Mouse (Mus musculus) neutrophil, adult 59 days (primary cell): ENCODE results near the gene Zfp82. TPM values are rescaled to one million over a fixed set of nuclear protein-coding genes. Genes with fewer than 3 reads are reported as not detected.

Experiments used
- total RNA-seq, 2 experiments: library from RNA; stranded (reverse); gene quantifications; 1 replicate in 1 of 2; 2 replicates in 1 of 2; pipeline ENCODE4 v1.2.4; 2023

Zfp82 gene
- total RNA-seq: under 1 TPM; 0.47 to 0.77 TPM

DNA sequence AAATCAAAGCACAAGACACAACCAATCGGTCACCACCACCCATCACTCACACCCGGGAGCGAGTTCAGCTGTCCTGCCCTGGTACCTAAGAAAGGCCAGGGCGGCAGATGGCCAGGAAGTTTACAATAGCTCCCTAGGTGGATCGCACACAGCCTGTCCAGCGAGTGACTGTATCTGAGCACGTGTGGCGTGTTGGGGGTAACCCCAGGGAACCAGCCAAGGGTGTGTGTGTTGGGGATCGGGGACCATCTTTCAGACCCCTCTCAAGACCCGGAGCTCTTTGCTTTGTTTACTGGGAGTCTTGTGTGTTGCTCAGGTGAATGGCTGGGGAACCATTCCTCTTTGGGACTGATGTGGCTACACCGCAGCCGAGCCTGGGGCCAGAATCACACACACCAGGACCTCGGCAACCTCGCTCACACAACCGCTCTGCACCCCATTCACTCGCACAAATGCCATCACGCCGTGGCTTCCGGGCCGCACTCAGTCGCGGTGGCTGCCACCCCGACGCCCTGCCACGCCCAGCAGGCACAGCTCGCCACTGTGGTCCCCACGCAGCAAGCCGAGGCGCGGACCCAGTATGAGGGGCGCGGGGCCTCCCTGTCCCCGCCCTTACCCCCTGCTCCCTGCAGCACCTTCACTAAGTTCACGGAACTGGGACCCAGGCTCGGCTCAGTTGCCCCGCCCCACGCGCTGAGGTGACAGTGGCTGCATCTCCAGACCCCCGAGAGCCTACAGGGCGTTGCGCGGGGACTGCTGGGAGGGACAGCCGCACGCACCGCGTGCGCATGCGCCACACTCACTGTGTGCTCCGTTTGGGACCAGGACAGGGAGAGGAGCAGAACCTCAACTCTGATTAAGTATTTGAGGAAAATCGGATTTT, at the start of gene Zfp82:
Zfp82 (minus strand) TSS at position 755 of the 883 bp plus-strand sequence.

GRCm38 (mm10) chr7:30121308-30122187, 48.8 kb upstream of the Zfp82 start, which contains the start of gene Zfp382:
TSS of gene Zfp382 (plus strand) at chr7:30121942.

DNA sequence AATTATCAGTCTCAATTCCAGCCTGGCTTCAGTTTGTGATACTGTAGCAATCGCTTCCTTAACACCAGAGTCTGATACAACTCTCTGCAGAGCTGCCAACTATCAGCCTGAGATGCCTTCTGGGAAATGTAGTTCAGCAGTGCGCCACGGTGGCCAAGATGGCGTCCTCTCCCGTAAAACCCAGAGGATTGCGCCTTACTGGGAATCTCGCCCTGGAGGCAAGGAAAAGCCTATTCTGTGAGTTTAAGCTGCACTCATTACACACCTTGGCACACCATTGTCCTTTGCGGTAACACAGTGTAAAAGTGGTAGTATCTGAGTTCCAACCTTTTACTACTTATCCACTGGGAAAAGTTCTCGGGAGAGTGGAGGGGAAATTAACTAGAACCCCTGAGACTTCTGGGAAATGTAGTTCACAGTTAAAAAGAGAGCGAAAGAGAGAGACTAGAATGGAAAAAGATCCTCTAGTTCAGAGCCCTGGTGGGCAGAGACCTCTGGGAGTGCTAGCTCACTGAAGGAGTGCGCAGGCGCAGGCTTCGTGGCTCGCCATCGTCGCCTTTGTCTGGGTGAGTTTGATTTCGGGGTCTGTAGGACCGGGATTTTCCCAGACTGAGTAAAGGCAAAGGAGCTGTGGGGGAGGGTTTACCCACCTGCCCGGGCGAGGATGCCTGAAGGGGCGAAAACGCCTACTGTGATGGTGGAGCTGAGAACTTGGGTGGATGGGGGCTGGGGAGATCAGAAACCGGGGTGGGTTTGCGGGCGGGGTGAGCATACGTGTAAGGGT, 22.1 kb upstream of the Zfp82 start, which contains the start of gene Zfp260:
Zfp260 (plus strand) TSS at position 132 of the 784 bp plus-strand sequence.

GRCm38 (mm10) chr7:30090092-30090969, 17.6 kb upstream of the Zfp82 start, which contains the start of the genes Gm26920 and Zfp566:
TSS of gene Gm26920 (minus strand) at chr7:30090410.
TSS of gene Zfp566 (minus strand) at chr7:30090527.

DNA sequence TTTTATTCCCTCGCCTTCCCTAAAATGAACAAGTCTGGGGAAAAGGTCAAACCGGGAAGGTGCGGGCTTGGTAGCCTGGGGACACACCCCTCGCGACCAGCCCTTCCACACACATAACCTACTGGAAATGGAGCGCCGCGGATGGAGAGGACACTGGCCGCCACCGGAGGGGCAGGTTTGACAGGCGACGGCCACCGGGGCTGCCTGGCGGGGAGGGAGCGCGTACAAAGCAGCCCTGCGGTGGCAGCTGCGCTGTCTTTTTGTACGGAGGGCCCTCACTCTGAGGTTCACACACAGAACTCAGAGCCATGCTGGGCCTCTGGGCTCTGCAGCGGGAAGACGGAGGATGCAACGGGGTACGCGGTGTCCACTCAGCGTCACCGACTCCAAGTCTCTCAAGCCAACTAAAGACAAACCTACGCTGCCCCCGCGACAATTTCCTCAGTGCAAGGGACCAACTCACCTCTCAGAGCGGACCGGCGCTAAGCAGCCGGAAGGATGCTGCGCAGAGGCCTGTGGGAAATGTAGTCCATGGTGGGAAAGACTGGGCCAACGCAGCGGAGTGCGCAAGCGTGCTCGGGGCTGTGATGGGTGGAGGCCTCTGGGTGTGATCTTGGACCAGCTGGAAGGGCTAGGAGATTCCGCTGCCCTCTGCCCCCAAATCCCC, 21.7 kb downstream of the Zfp82 start, which contains the start of gene Zfp14:
Zfp14 (minus strand) TSS at position 499 of the 667 bp plus-strand sequence.

Other genes with a start within 250 kb of the Zfp82 start
- under 1 TPM; 0.24 to 0.73 TPM for gene Zfp940, start 219.2 kb downstream of the Zfp82 start, total RNA-seq
- 1 to 10 TPM; 2.0 TPM for gene Zfp420, start 212.9 kb downstream of the Zfp82 start, total RNA-seq
- 1 to 10 TPM; 1.7 to 2.4 TPM for gene Zfp27, start 166.3 kb downstream of the Zfp82 start, total RNA-seq
- under 1 TPM; 0.46 to 0.80 TPM for gene Zfp383, start 164.7 kb downstream of the Zfp82 start, total RNA-seq
- 1 to 10 TPM; 2.7 to 3.3 TPM for gene Zfp74, start 118.8 kb downstream of the Zfp82 start, total RNA-seq
- gene Zfp568, start 88.9 kb downstream of the Zfp82 start, total RNA-seq: 10 to 100 TPM in 1 of 2 experiments, 1 to 10 TPM in 1; 9.7 to 13.8 TPM
- under 1 TPM; 0.44 to 0.71 TPM for gene Zfp14, start 21.5 kb downstream of the Zfp82 start, total RNA-seq
- not detected for gene Gm26920, start 17.5 kb upstream of the Zfp82 start, total RNA-seq
- gene Zfp566, start 17.6 kb upstream of the Zfp82 start, total RNA-seq: 1 to 10 TPM in 1 of 2 experiments, under 1 TPM in 1; 0.57 to 2.0 TPM
- 1 to 10 TPM; 5.9 to 6.9 TPM for gene Zfp260, start 21.9 kb upstream of the Zfp82 start, total RNA-seq
- 10 to 100 TPM; 10.5 to 11.6 TPM for gene Zfp382, start 49.0 kb upstream of the Zfp82 start, total RNA-seq
- 10 to 100 TPM; 13.5 to 18.0 TPM for gene Zfp146, start 96.8 kb upstream of the Zfp82 start, total RNA-seq
- 1 to 10 TPM; 1.5 to 1.6 TPM for gene Cox7a1, start 111.2 kb upstream of the Zfp82 start, total RNA-seq
- 100 to 1,000 TPM; 225 to 239 TPM for gene Capns1, start 125.9 kb upstream of the Zfp82 start, total RNA-seq
- gene Polr2i, start 159.0 kb upstream of the Zfp82 start, total RNA-seq: 10 to 100 TPM; 30.4 to 34.5 TPM
- 10 to 100 TPM; 38.7 to 46.2 TPM for gene Tbcb, start 159.4 kb upstream of the Zfp82 start, total RNA-seq
- not detected for gene Ovol3, start 162.8 kb upstream of the Zfp82 start, total RNA-seq
- under 1 TPM; 0.27 to 0.37 TPM for gene Thap8, start 207.2 kb upstream of the Zfp82 start, total RNA-seq
- 10 to 100 TPM; 16.6 to 21.5 TPM for gene Wdr62, start 207.5 kb upstream of the Zfp82 start, total RNA-seq
- gene Clip3, start 218.8 kb upstream of the Zfp82 start, total RNA-seq: not detected
- gene Alkbh6, start 235.8 kb upstream of the Zfp82 start, total RNA-seq: 10 to 100 TPM; 14.6 to 14.7 TPM
- gene Syne4, start 241.9 kb upstream of the Zfp82 start, total RNA-seq: under 1 TPM in 1 of 2 experiments, not detected in 1; 0.76 TPM
- not detected for gene E130208F15Rik, start 248.8 kb upstream of the Zfp82 start, total RNA-seq